Mouse (Mus musculus) forebrain, embryonic 13.5 days (tissue): ENCODE measurements around the gene Haus3. TPM values are rescaled to one million over a fixed set of nuclear protein-coding genes. Genes with fewer than 3 reads are reported as not detected.

ENCODE experiments used
- ATAC-seq: fragments of 200-750 bp; cut with Nextera tagmentation; 2 replicates; pipeline ENCODE4 v1.8.0; 2017
- H3K27ac ChIP-seq: fragments of 300-500 bp; sonication (generic); 2 replicates; pipeline ENCODE4 v1.5.1; 2015; ENCODE audit warnings: inconsistent platforms, mild to moderate bottlenecking, moderate library complexity
- H3K27me3 ChIP-seq: fragments of 300-500 bp; sonication (generic); 2 replicates; pipeline ENCODE4 v1.6.1; 2015; ENCODE audit warnings: mild to moderate bottlenecking, inconsistent platforms
- H3K36me3 ChIP-seq: fragments of 300-500 bp; sonication (generic); 2 replicates; pipeline ENCODE4 v1.6.1; 2015; ENCODE audit warnings: mild to moderate bottlenecking, inconsistent platforms; ENCODE audit not compliant: poor library complexity, severe bottlenecking
- H3K4me1 ChIP-seq: fragments of 300-500 bp; sonication (generic); 2 replicates; pipeline ENCODE4 v1.6.1; 2015; ENCODE audit warnings: inconsistent platforms
- H3K4me2 ChIP-seq: fragments of 300-500 bp; sonication (generic); 2 replicates; pipeline ENCODE4 v1.6.1; 2015; ENCODE audit warnings: inconsistent platforms, mild to moderate bottlenecking, moderate library complexity
- H3K4me3 ChIP-seq: fragments of 300-500 bp; sonication (generic); 2 replicates; pipeline ENCODE4 v1.5.1; 2015; ENCODE audit warnings: mild to moderate bottlenecking, inconsistent platforms
- H3K9ac ChIP-seq: fragments of 300-500 bp; sonication (generic); 2 replicates; pipeline ENCODE4 v1.6.1; 2015; ENCODE audit warnings: mild to moderate bottlenecking, inconsistent platforms
- H3K9me3 ChIP-seq: fragments of 300-500 bp; sonication (generic); replicated peaks from 2 replicates; pipeline ENCODE4 v1.6.1; 2016; ENCODE audit warnings: inconsistent platforms
- WGBS: fragments of 180-500 bp; shearing (Covaris S2); methylation state at CpG from one replicate; pipeline ENCODE4 v1.1.7; 2015; 5-methylcytosine and 5-hydroxymethylcytosine counted together
- polyA plus RNA-seq: library from polyadenylated mRNA; unstranded; fragments of >200 nt; fragmentation: Nextera tagmentation; extraction: Ambion mirVana; gene quantifications from 2 replicates; pipeline ENCODE4 v1.2.1, GENCODE M21; 2015

The Haus3 gene
- polyA plus RNA-seq, 1 experiment from 2014 or later: 32.0 TPM

- no peaks in the 10 kb centered on the region for H3K9me3 ChIP-seq
- H3K36me3 ChIP-seq: peaks cover 10% of the 10 kb centered on the region; the same call in 1 of the 2 replicates
- ATAC-seq: no peak
- H3K27ac ChIP-seq: no peak overlapping the region
- H3K4me2 ChIP-seq: peak overlapping the region; percentile 84
- H3K4me3 ChIP-seq: peak overlapping the region; percentile 88
- peak overlapping the region; percentile 89 for H3K9ac ChIP-seq
- peaks cover 48% of the 10 kb centered on the region for H3K4me1 ChIP-seq
- peaks cover 8% of the 10 kb centered on the region; the same call in 1 of the 2 replicates for H3K27me3 ChIP-seq
These were observed 16.5 kb upstream of the Haus3 start for GRCm38 (mm10) chr5:34185791-34186190.

GRCm38 (mm10) chr5:34185051-34185580, 15.8 kb upstream of the Haus3 start:
- Histone ChIP-seq H3K4me3 (no peak overlapping the region), H3K9me3 (no peaks in the 10 kb centered on the region), H3K4me2 (peak overlapping the region; percentile 84), H3K27ac (no peak overlapping the region), H3K27me3 (peaks cover 8% of the 10 kb centered on the region; the same call in 1 of the 2 replicates), H3K4me1 (peaks cover 48% of the 10 kb centered on the region), H3K9ac (peak overlapping the region; percentile 89; the same call in 1 of the 2 replicates), H3K36me3 (peaks cover 14% of the 10 kb centered on the region; the same call in 1 of the 2 replicates)
- ATAC-seq: no peak
- 93% methylated on average over 1 of the region's 1 CpGs for WGBS

- ATAC-seq: no peak
- H3K36me3 ChIP-seq: peaks cover 18% of the 10 kb centered on the region; the same call in 1 of the 2 replicates
- H3K27ac ChIP-seq: no peak overlapping the region
- H3K27me3 ChIP-seq: no peaks in the 10 kb centered on the region
- no peak overlapping the region for H3K4me2 ChIP-seq
- H3K9me3 ChIP-seq: no peaks in the 10 kb centered on the region
- WGBS: 92% methylated on average over 3 of the region's 3 CpGs
- H3K4me3 ChIP-seq: no peak overlapping the region
- H3K9ac ChIP-seq: no peak overlapping the region; the same call in 1 of the 2 replicates
- peaks cover 48% of the 10 kb centered on the region for H3K4me1 ChIP-seq
These were observed 14.6 kb upstream of the Haus3 start for GRCm38 (mm10) chr5:34183976-34184375.

GRCm38 (mm10) chr5:34183156-34183880, 14.0 kb upstream of the Haus3 start:
- ATAC-seq: no peak
- Histone ChIP-seq H3K9me3 (no peaks in the 10 kb centered on the region), H3K36me3 (peaks cover 23% of the 10 kb centered on the region; the same call in 1 of the 2 replicates), H3K4me2 (no peak overlapping the region), H3K27me3 (no peaks in the 10 kb centered on the region), H3K27ac (no peak overlapping the region), H3K4me1 (peaks cover 42% of the 10 kb centered on the region), H3K4me3 (no peak overlapping the region), H3K9ac (no peak overlapping the region; the same call in 1 of the 2 replicates)
- 75% methylated on average over 5 of the region's 5 CpGs for WGBS

- Histone ChIP-seq H3K4me3 (no peak overlapping the region), H3K9ac (no peak overlapping the region), H3K36me3 (peaks cover 30% of the 10 kb centered on the region), H3K27me3 (no peaks in the 10 kb centered on the region), H3K4me1 (peaks cover 39% of the 10 kb centered on the region), H3K27ac (no peak overlapping the region), H3K4me2 (no peak overlapping the region), H3K9me3 (no peaks in the 10 kb centered on the region)
- WGBS: 94% methylated on average over 3 of the region's 3 CpGs
- no peak for ATAC-seq
These were observed 13.2 kb upstream of the Haus3 start for GRCm38 (mm10) chr5:34182486-34182885.

- Histone ChIP-seq H3K36me3 (peaks cover 72% of the 10 kb centered on the region), H3K27ac (no peak overlapping the region), H3K4me3 (no peak overlapping the region), H3K9me3 (no peaks in the 10 kb centered on the region), H3K4me2 (no peak overlapping the region), H3K4me1 (peaks cover under 1% of the 10 kb centered on the region; the same call in 1 of the 2 replicates), H3K9ac (no peak overlapping the region), H3K27me3 (no peaks in the 10 kb centered on the region)
- ATAC-seq: no peak
- WGBS: 87% methylated on average over 4 of the region's 4 CpGs
These were observed 8.5 kb upstream of the Haus3 start for GRCm38 (mm10) chr5:34177821-34178220.

- Histone ChIP-seq H3K36me3 (peaks cover 71% of the 10 kb centered on the region), H3K4me1 (no peaks in the 10 kb centered on the region), H3K4me3 (no peak overlapping the region), H3K27ac (no peak overlapping the region), H3K4me2 (no peak overlapping the region), H3K9ac (no peak overlapping the region), H3K9me3 (no peaks in the 10 kb centered on the region), H3K27me3 (no peaks in the 10 kb centered on the region)
- WGBS: 93% methylated on average over 2 of the region's 2 CpGs
- ATAC-seq: no peak
These were observed 7.8 kb upstream of the Haus3 start for GRCm38 (mm10) chr5:34177091-34177490.

GRCm38 (mm10) chr5:34176691-34177090, 7.4 kb upstream of the Haus3 start:
- peaks cover 68% of the 10 kb centered on the region for H3K36me3 ChIP-seq

GRCm38 (mm10) chr5:34175403-34175694, 6.0 kb upstream of the Haus3 start:
- Histone ChIP-seq H3K4me2 (no peak overlapping the region), H3K27me3 (no peaks in the 10 kb centered on the region), H3K27ac (no peak overlapping the region), H3K9ac (no peak overlapping the region), H3K4me1 (no peaks in the 10 kb centered on the region), H3K36me3 (peaks cover 61% of the 10 kb centered on the region), H3K9me3 (no peaks in the 10 kb centered on the region), H3K4me3 (no peak overlapping the region)
- 20% methylated on average over 5 of the region's 5 CpGs for WGBS
- no peak for ATAC-seq

More at GRCm38 (mm10) chr5:34176691-34177090, 7.4 kb upstream of the Haus3 start:
- Histone ChIP-seq H3K9ac (no peak overlapping the region), H3K4me1 (no peaks in the 10 kb centered on the region), H3K27me3 (no peaks in the 10 kb centered on the region), H3K4me2 (no peak overlapping the region), H3K4me3 (no peak overlapping the region), H3K9me3 (no peaks in the 10 kb centered on the region), H3K27ac (no peak overlapping the region)
- 59% methylated on average over 10 of the region's 10 CpGs for WGBS
- no peak for ATAC-seq

- Histone ChIP-seq H3K9ac (no peak overlapping the region), H3K9me3 (no peaks in the 10 kb centered on the region), H3K27me3 (no peaks in the 10 kb centered on the region), H3K36me3 (peaks cover 55% of the 10 kb centered on the region), H3K27ac (no peak overlapping the region), H3K4me2 (no peak overlapping the region), H3K4me1 (0 out of 2 replicates have a peak, but pooled peaks cover 3% of the 10 kb centered on the region), H3K4me3 (no peak overlapping the region)
- WGBS: 66% methylated on average over 5 of the region's 5 CpGs
- no peak for ATAC-seq
These were observed 5.4 kb upstream of the Haus3 start for GRCm38 (mm10) chr5:34174550-34175402.

GRCm38 (mm10) chr5:34174021-34174420, 4.7 kb upstream of the Haus3 start:
- WGBS: 72% methylated on average over 2 of the region's 2 CpGs
- Histone ChIP-seq H3K27me3 (no peaks in the 10 kb centered on the region), H3K27ac (no peak overlapping the region), H3K9ac (no peak overlapping the region), H3K4me2 (no peak overlapping the region), H3K9me3 (no peaks in the 10 kb centered on the region), H3K4me1 (0 out of 2 replicates have a peak, but pooled peaks cover 5% of the 10 kb centered on the region), H3K36me3 (peaks cover 55% of the 10 kb centered on the region), H3K4me3 (no peak overlapping the region)
- no peak for ATAC-seq

- H3K9ac ChIP-seq: no peak overlapping the region
- peaks cover 17% of the 10 kb centered on the region for H3K4me1 ChIP-seq
- peaks cover 28% of the 10 kb centered on the region for H3K36me3 ChIP-seq
- no peaks in the 10 kb centered on the region for H3K27me3 ChIP-seq
- ATAC-seq: no peak
- H3K27ac ChIP-seq: no peak overlapping the region
- no peaks in the 10 kb centered on the region for H3K9me3 ChIP-seq
- no peak overlapping the region for H3K4me2 ChIP-seq
- no peak overlapping the region for H3K4me3 ChIP-seq
- 87% methylated on average over 4 of the region's 4 CpGs for WGBS
These were observed 1.4 kb upstream of the Haus3 start for GRCm38 (mm10) chr5:34170726-34171125.
